Mouse (Mus musculus) forebrain, postnatal 0 days (tissue): Measurements from ENCODE around the gene Ptprk. TPM values are rescaled to one million over a fixed set of nuclear protein-coding genes. Genes with fewer than 3 reads are reported as not detected.

Source experiments
- ATAC-seq: fragments of 200-750 bp; cut with Nextera tagmentation; 2 replicates; pipeline ENCODE4 v1.8.0; 2017; ENCODE audit warnings: mild to moderate bottlenecking, moderate library complexity
- DNase-seq: peaks from one replicate; pipeline ENCODE4 v3.0.0-alpha.2; 2015
- H3K27ac ChIP-seq: fragments of 300-500 bp; sonication (generic); 2 replicates; pipeline ENCODE4 v1.5.1; 2014; ENCODE audit warnings: low read depth, mild to moderate bottlenecking, antibody characterized with exemption, low read length, moderate library complexity, mixed read lengths
- H3K27me3 ChIP-seq: fragments of 300-500 bp; sonication (generic); 2 replicates; pipeline ENCODE4 v1.6.1; 2014; ENCODE audit warnings: mild to moderate bottlenecking, low read length, mixed read lengths; ENCODE audit not compliant: insufficient read depth
- H3K36me3 ChIP-seq: fragments of 300-500 bp; sonication (generic); 2 replicates; pipeline ENCODE4 v1.6.1; 2014; ENCODE audit warnings: mild to moderate bottlenecking, moderate library complexity; ENCODE audit not compliant: insufficient read depth
- H3K4me1 ChIP-seq: fragments of 300-500 bp; sonication (generic); 2 replicates; pipeline ENCODE4 v1.6.1; 2014; ENCODE audit warnings: antibody characterized with exemption; ENCODE audit not compliant: insufficient read depth
- H3K4me2 ChIP-seq: fragments of 300-500 bp; sonication (generic); 2 replicates; pipeline ENCODE4 v1.6.1; 2014; ENCODE audit warnings: low read depth, mild to moderate bottlenecking, moderate library complexity
- H3K4me3 ChIP-seq: fragments of 300-500 bp; sonication (generic); 2 replicates; pipeline ENCODE4 v1.5.1; 2014; ENCODE audit warnings: low read depth, low read length, mixed read lengths
- H3K9ac ChIP-seq: fragments of 300-500 bp; sonication (generic); 2 replicates; pipeline ENCODE4 v1.6.1; 2014; ENCODE audit warnings: mild to moderate bottlenecking
- H3K9me3 ChIP-seq: fragments of 300-500 bp; sonication (generic); 2 replicates; pipeline ENCODE4 v1.6.1; 2016; ENCODE audit warnings: low read length
- CTCF ChIP-seq: sonication (generic); IDR thresholded peaks from 2 replicates; pipeline ENCODE4 v1.5.1; 2016; ENCODE audit warnings: antibody characterized with exemption, control low read depth, low read depth
- WGBS: fragments of 180-500 bp; shearing (Covaris S2); extraction: QIAGEN DNeasy Blood & Tissue Kit; methylation state at CpG from one replicate; pipeline ENCODE4 v1.1.7; 2014; 5-methylcytosine and 5-hydroxymethylcytosine counted together
- polyA plus RNA-seq: library from polyadenylated mRNA; unstranded; fragments of >200 nt; fragmentation: Nextera tagmentation; extraction: Ambion mirVana; gene quantifications from 2 replicates; pipeline ENCODE4 v1.2.1, GENCODE M21; 2015
- total RNA-seq: library from RNA; depleted of rRNA; stranded (reverse); fragments of >200 nt; gene quantifications from 2 replicates; pipeline ENCODE4 v1.2.3, GENCODE M21; 2014

Ptprk gene
- total and polyA plus RNA-seq, 2 experiments from 2014 or later: 27.1 to 66.8 TPM

DNA sequence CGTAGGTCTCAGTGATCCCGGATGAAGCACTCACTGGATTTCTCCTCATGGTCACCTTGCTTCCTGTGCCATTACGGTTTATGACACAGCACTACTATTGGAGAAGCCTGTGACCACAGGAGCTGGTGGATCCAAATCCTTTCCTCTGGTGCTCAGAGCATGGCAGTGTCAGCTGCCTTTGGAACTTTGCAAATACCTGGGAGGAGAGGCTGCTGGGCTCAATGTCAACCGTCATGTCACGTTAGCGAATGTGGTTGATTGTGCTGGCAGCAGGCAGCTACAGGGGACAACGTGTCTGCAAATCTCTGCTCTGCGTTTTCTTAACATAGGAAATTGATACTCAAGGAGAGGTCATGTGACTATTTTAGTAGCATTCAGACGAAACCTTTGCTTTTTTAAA, 55.8 kb downstream of the Ptprk start:
- WGBS: 91% methylated on average over 9 of the region's 9 CpGs
- DNase-seq (no peak), ATAC-seq (no peak)
- Histone ChIP-seq H3K4me3 (no peak overlapping the region), H3K4me2 (no peak overlapping the region), H3K27me3 (no peaks in the 10 kb centered on the region), H3K27ac (no peak overlapping the region), H3K9me3 (no peaks in the 10 kb centered on the region), H3K9ac (no peak overlapping the region), H3K4me1 (no peaks in the 10 kb centered on the region), H3K36me3 (no peaks in the 10 kb centered on the region)
- TF ChIP-seq CTCF: no peak

GRCm38 (mm10) chr10:28133770-28134169, 59.1 kb downstream of the Ptprk start:
- 73% methylated on average over 4 of the region's 4 CpGs for WGBS
- Histone ChIP-seq H3K27ac (no peak overlapping the region), H3K36me3 (no peaks in the 10 kb centered on the region), H3K4me2 (no peak overlapping the region), H3K9me3 (no peaks in the 10 kb centered on the region), H3K4me1 (no peaks in the 10 kb centered on the region), H3K27me3 (no peaks in the 10 kb centered on the region), H3K4me3 (no peak overlapping the region), H3K9ac (no peak overlapping the region)
- DNase-seq: no peak
- ATAC-seq: no peak
- no peak for TF ChIP-seq CTCF

DNA sequence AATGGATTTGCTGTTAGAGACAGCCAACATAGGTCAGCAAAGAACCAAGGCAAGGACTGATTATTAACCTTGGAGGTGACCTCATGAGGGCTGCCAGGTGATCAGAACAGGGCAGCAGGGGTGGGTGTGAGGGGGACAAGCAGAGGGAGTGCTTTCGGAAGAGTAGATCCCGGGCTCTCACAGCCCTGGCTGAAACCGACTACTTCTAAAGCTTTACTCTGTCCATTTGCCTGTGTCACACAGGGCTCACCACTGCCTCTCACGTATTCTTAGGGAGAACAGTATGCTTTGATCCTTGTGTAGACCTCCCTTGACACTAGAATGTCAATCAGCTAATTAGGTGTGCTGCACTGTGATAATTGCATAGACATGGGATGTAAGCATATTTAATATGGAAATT, 63.8 kb downstream of the Ptprk start:
- Histone ChIP-seq H3K4me2 (no peak overlapping the region), H3K4me3 (no peak overlapping the region), H3K9me3 (no peaks in the 10 kb centered on the region), H3K27ac (no peak overlapping the region), H3K9ac (no peak overlapping the region), H3K4me1 (no peaks in the 10 kb centered on the region), H3K27me3 (no peaks in the 10 kb centered on the region), H3K36me3 (no peaks in the 10 kb centered on the region)
- TF ChIP-seq CTCF: no peak
- 66% methylated on average over 4 of the region's 4 CpGs for WGBS
- DNase-seq (no peak), ATAC-seq (no peak)

DNA sequence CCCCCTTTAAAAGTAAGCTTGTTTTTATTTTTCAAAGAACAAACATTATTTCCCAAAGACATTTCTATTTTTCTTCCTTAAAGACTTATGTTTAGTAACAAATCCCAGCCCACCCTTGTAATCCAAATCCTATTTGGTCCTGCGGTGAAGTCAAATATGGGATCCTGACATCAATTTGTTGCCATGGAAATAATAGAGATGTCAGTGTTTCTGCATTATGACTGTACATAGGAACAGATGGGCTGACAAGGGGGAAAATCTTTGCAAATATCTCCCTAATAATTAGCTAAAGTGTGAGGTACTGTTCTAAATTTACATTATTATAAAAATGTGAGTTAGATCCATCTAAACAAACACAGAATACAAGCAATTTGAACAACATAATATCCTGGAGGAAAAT, 69.8 kb downstream of the Ptprk start:
- H3K4me1 ChIP-seq: peaks cover 3% of the 10 kb centered on the region; the same call in 1 of the 2 replicates
- DNase-seq: no peak

GRCm38 (mm10) chr10:28145326-28145725, 70.7 kb downstream of the Ptprk start:
- Histone ChIP-seq H3K4me2 (no peak overlapping the region), H3K27ac (no peak overlapping the region), H3K27me3 (no peaks in the 10 kb centered on the region), H3K9ac (no peak overlapping the region), H3K9me3 (no peaks in the 10 kb centered on the region), H3K36me3 (no peaks in the 10 kb centered on the region), H3K4me1 (peaks cover 3% of the 10 kb centered on the region; the same call in 1 of the 2 replicates), H3K4me3 (no peak overlapping the region)
- DNase-seq: no peak
- TF ChIP-seq CTCF: no peak
- no peak for ATAC-seq
- WGBS: 41% methylated on average over 5 of the region's 5 CpGs

More for the DNA sequence above, 69.8 kb downstream of the Ptprk start:
- Histone ChIP-seq H3K4me3 (no peak overlapping the region), H3K36me3 (no peaks in the 10 kb centered on the region), H3K9me3 (no peaks in the 10 kb centered on the region), H3K9ac (no peak overlapping the region), H3K27ac (no peak overlapping the region), H3K4me2 (no peak overlapping the region), H3K27me3 (no peaks in the 10 kb centered on the region)
- ATAC-seq: no peak
- no peak for TF ChIP-seq CTCF
- 44% methylated on average over 1 of the region's 1 CpGs for WGBS

GRCm38 (mm10) chr10:28155688-28156685, 81.4 kb downstream of the Ptprk start:
- Histone ChIP-seq H3K9me3 (no peaks in the 10 kb centered on the region), H3K27me3 (no peaks in the 10 kb centered on the region), H3K9ac (no peak overlapping the region), H3K4me1 (no peaks in the 10 kb centered on the region; the same call in 1 of the 2 replicates), H3K4me2 (peak overlapping the region; percentile 31), H3K36me3 (no peaks in the 10 kb centered on the region), H3K4me3 (no peak overlapping the region; the same call in 1 of the 2 replicates), H3K27ac (no peak overlapping the region)
- WGBS: 32% methylated on average over 20 of the region's 20 CpGs
- peak; percentile 36 for DNase-seq
- peak; percentile 52 for ATAC-seq
- TF ChIP-seq CTCF: no peak

DNA sequence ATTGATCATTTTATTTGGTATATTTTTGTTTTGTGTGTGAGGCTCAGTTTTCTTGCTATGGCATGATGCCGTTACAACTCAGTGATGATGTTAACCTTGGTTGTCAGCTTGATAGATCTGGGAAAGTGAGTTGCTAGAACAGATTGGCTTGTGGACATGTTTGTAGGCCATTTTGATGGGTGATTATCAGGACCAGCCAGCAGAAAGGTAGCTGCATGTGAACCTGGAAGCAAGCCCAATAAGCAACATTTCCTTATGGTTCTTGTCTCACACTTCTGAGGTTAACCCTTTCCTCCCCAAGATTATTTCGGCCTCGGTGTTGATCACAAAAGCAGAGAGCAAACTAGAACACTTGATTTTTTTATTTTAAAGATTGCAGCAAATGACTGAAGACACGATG, 85.1 kb downstream of the Ptprk start:
- H3K4me2 ChIP-seq: no peak overlapping the region
- no peak for ATAC-seq
- no peak overlapping the region for H3K4me3 ChIP-seq
- H3K4me1 ChIP-seq: no peaks in the 10 kb centered on the region; the same call in 1 of the 2 replicates
- no peaks in the 10 kb centered on the region for H3K36me3 ChIP-seq
- TF ChIP-seq CTCF: no peak
- H3K9ac ChIP-seq: no peak overlapping the region
- H3K27ac ChIP-seq: no peak overlapping the region
- 53% methylated on average over 4 of the region's 4 CpGs for WGBS
- no peak for DNase-seq
- no peaks in the 10 kb centered on the region for H3K27me3 ChIP-seq
- no peaks in the 10 kb centered on the region for H3K9me3 ChIP-seq
